Mouse (Mus musculus): Measurements from ENCODE around the gene Dnah9.

DNA sequence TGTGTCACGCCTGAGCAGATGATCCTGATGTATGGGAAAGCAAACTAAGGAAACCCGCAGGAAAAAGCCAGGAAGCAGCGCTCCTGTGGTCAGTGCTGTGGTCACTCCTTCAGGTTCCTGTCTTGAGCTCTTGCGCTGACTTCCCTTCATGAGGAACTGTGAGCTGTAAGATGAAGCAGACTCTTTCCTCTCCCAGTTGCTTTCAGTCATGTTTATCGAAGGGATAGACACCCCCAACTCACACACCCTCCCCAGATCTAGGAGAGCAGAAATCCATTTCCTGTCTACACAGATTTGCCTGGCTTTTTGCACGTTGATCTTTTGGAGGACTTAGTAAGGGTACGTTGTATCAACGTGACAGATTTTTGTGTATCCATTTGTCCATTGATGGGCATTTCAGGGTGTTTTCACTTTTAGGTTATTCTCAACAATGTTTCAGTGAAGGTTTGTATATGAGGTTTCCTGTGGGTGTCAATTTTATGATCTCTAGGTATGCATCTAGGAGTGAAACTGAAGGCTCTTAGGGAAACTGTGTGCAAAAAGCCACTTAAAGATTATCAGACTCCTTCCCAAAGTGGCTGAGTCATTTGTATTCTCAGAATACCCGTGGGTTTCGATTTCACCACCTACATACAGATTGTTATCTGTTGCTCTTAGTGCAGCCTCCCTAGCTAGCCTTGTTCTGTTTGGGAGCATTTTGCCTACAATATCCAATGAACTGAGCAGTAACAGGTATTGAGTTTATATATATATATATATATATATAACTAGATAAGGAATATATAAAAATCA lies 373.7 kb downstream of the Dnah9 start:
- no peak for TF ChIP-seq CTCF (IDR thresholded peaks at IDR 0.05; ENCODE audit: insufficient read depth, low read depth, low read length)
- TF ChIP-seq POLR2A (IDR thresholded peaks at IDR 0.05; ENCODE audit: insufficient read depth, low read depth, low read length), result no peak
